Comparison of ENCODE assay signal across 13 mouse cellular contexts in the genomic region with DNA sequence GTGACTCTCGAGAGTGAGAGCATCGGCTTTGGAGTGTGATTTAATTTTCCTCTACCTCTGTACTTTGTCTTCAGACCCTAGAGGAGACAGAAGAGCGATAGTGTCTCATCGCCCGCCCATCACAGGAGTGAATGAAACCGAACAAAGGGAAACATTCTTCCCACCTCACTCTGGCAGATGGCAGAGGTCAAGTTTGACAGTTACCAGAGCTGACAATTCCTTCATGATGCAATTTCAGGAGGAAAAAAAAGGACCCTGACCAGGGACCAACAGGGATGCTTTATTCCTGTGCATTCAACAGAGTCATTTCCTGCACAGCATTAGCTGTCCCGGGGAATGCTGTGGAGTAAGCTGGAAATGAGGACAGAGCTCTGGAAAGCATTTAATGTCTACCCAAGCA.
DNase-seq lines count a peak whose midpoint lies in the region; ATAC-seq and TF ChIP-seq lines count a peak whose summit lies in the region.
"Had no signal": no experiment of that assay in that cellular context is flagged by ENCODE, and none has a peak within 500 bp of the region (broad histone marks: within the 10 kb centered on the region; RNA-seq: fewer than 3 reads in every experiment).

No protein-coding gene starts in this region.

- no peak for TF ChIP-seq POLR2A in heart, adult 2 months (IDR thresholded peaks at IDR 0.05; ENCODE audit: insufficient read depth, low read depth, low read length)

- no peaks in the 10 kb centered on the region for H3K9me3 ChIP-seq in heart, embryonic 15.5 days (replicated peaks)
- H3K9me3 ChIP-seq in embryonic facial prominence, embryonic 11.5 days (replicated peaks; ENCODE audit: control insufficient read depth, low read length) = no peaks in the 10 kb centered on the region
- no peaks in the 10 kb centered on the region for H3K9me3 ChIP-seq in limb, embryonic 15.5 days

- intact Hi-C loops in heart, adult 2 months (cut with DNase I) = no loop called here

- ATAC-seq in heart, embryonic 15.5 days (replicated peaks; ENCODE audit: insufficient number of reproducible peaks, insufficient read depth, low FRiP score, low read depth) = no peak
- peak; percentile 65 for ATAC-seq in embryonic facial prominence, embryonic 11.5 days (replicated peaks; ENCODE audit: insufficient number of reproducible peaks, low FRiP score, low TSS enrichment, low read depth)
- no peak for ATAC-seq in limb, embryonic 15.5 days (ENCODE audit: insufficient number of reproducible peaks, low FRiP score, low TSS enrichment, low read depth)

- no peak for DNase-seq in heart, adult 2 months
- DNase-seq in Muller cell, postnatal 12 days (ENCODE audit: inconsistent ontology term) = peak; percentile 90
- DNase-seq in embryonic facial prominence, embryonic 11.5 days (ENCODE audit: low spot score) = peak; percentile 69
- no peak for DNase-seq in B cell, adult 2 months
- no peak for DNase-seq in thymus, adult 18-20 months
- DNase-seq in adrenal gland, adult 18-20 months (ENCODE audit: low spot score in 2 of 2) = no peak
- DNase-seq: adrenal gland, postnatal 10 days; cerebellum, adult 9-10 months; lung, postnatal 4 days had no signal

- no peak for TF ChIP-seq CTCF in heart, adult 2 months (IDR thresholded peaks at IDR 0.05)

- no peak for TF ChIP-seq EP300 in heart, adult 2 months (IDR thresholded peaks at IDR 0.05; ENCODE audit: insufficient read depth, low read depth, low read length)

- WGBS in heart, embryonic 15.5 days = 29% methylated on average over 7 of the region's 7 CpGs
- WGBS in heart, adult 2 months = 40% methylated on average over 7 of the region's 7 CpGs
- WGBS in embryonic facial prominence, embryonic 11.5 days = 12% methylated on average over 7 of the region's 7 CpGs
- 41% methylated on average over 7 of the region's 7 CpGs for WGBS in limb, embryonic 15.5 days

- no peak overlapping the region for H3K9ac ChIP-seq in heart, embryonic 15.5 days
- H3K9ac ChIP-seq in heart, adult 2 months (ENCODE audit: low read depth, low read length) = no peak overlapping the region
- no peak overlapping the region for H3K9ac ChIP-seq in embryonic facial prominence, embryonic 11.5 days (replicated peaks; ENCODE audit: low read length)
- no peak overlapping the region for H3K9ac ChIP-seq in limb, embryonic 15.5 days

- H3K4me2 ChIP-seq in heart, embryonic 15.5 days = no peak overlapping the region
- no peak overlapping the region for H3K4me2 ChIP-seq in embryonic facial prominence, embryonic 11.5 days (ENCODE audit: low read depth, low read length)
- H3K4me2 ChIP-seq in limb, embryonic 15.5 days = no peak overlapping the region

- no peaks in the 10 kb centered on the region for H3K36me3 ChIP-seq in heart, embryonic 15.5 days
- no peaks in the 10 kb centered on the region for H3K36me3 ChIP-seq in heart, adult 2 months (ENCODE audit: control insufficient read depth, insufficient read depth, low read length)
- no peaks in the 10 kb centered on the region for H3K36me3 ChIP-seq in embryonic facial prominence, embryonic 11.5 days (replicated peaks; ENCODE audit: control insufficient read depth, insufficient read depth, low read depth, low read length)
- no peaks in the 10 kb centered on the region for H3K36me3 ChIP-seq in limb, embryonic 15.5 days

- H3K27me3 ChIP-seq in heart, embryonic 15.5 days = no peaks in the 10 kb centered on the region
- no peaks in the 10 kb centered on the region for H3K27me3 ChIP-seq in heart, adult 2 months (ENCODE audit: control insufficient read depth, insufficient read depth, low read length)
- H3K27me3 ChIP-seq in embryonic facial prominence, embryonic 11.5 days (ENCODE audit: control insufficient read depth, insufficient read depth, low read length) = no peaks in the 10 kb centered on the region
- no peaks in the 10 kb centered on the region for H3K27me3 ChIP-seq in limb, embryonic 15.5 days
- H3K27me3 ChIP-seq: CH12.LX had no signal

- H3K79me2 ChIP-seq in heart, adult 2 months (replicated peaks; ENCODE audit: control insufficient read depth, insufficient read depth, low read length) = no peaks in the 10 kb centered on the region

- peaks cover 13% of the 10 kb centered on the region for H3K4me1 ChIP-seq in heart, embryonic 15.5 days (replicated peaks)
- H3K4me1 ChIP-seq in heart, adult 2 months (ENCODE audit: control insufficient read depth, insufficient read depth, low read length) = no peaks in the 10 kb centered on the region; the same call in 1 of the 2 replicates
- no peaks in the 10 kb centered on the region for H3K4me1 ChIP-seq in embryonic facial prominence, embryonic 11.5 days (ENCODE audit: control insufficient read depth, insufficient read depth, low read length)
- H3K4me1 ChIP-seq in limb, embryonic 15.5 days = peaks cover 5% of the 10 kb centered on the region; the same call in 1 of the 2 replicates

- no peak overlapping the region for H3K4me3 ChIP-seq in heart, embryonic 15.5 days
- no peak overlapping the region for H3K4me3 ChIP-seq in heart, adult 2 months
- no peak overlapping the region for H3K4me3 ChIP-seq in embryonic facial prominence, embryonic 11.5 days (ENCODE audit: low read depth, low read length)
- H3K4me3 ChIP-seq in limb, embryonic 15.5 days = no peak overlapping the region

- H3K27ac ChIP-seq in heart, embryonic 15.5 days = peak overlapping the region; percentile 26; the same call in 1 of the 2 replicates
- no peak overlapping the region for H3K27ac ChIP-seq in heart, adult 2 months
- 0 out of 2 replicates have a peak overlapping the region, but pooled peaks have one; percentile 29 for H3K27ac ChIP-seq in embryonic facial prominence, embryonic 11.5 days (replicated peaks; ENCODE audit: low read depth, low read length)
- H3K27ac ChIP-seq in limb, embryonic 15.5 days = peak overlapping the region; percentile 64
- H3K27ac ChIP-seq: kidney, postnatal 0 days had no signal

Comparison
In these comparisons a context has a peak if more than half of its experiments do, and no peak if none do; other contexts are left out.
1. DNase-seq: peak in Muller cell, postnatal 12 days (single experiment) and embryonic facial prominence, embryonic 11.5 days (single experiment); none in heart, adult 2 months (0 of 2), B cell, adult 2 months (0 of 2), thymus, adult 18-20 months (0 of 2) and adrenal gland, adult 18-20 months (0 of 2).